Mouse (Mus musculus): ENCODE measurements at regions not wholly inside any gene's neighbourhood (a gene's known extent, or its start where the extent isn't known, plus 50 kb on each side); places are given as distances from the start of the nearest gene placed in this dataset.
A peak's percentile ranks its signal among the peaks of the same experiment; 100 is the strongest.

DNA sequence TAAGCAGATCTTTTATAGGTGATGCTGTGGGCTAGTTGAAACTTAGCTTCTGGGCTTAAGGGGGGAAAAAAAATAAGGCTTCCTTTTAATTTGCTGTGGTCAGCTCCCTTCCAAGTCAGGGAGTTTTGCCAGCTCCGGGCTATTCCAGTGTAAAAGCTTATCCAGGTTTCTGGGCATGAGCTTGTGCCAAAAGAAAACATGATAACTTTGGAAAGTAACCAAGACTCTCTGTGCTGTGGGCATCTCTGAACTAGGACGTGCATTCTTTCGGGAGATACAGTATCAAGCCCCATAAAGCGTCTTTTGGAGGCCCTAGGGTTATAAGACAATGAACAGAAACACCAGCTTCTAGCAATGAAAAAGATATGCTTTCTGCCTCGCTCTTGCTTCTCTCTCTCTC, 114.6 kb upstream of the Dyrk2 start:
- Histone ChIP-seq H3K4me2 (ENCODE audit: low read depth, low read length) (no peak overlapping the region), H3K27me3 (ENCODE audit: insufficient read depth, low read length) (no peaks in the 10 kb centered on the region), H3K4me3 (ENCODE audit: low read depth, low read length) (no peak overlapping the region), H3K36me3 (replicated peaks; ENCODE audit: insufficient read depth, low read length) (no peaks in the 10 kb centered on the region), H3K4me1 (ENCODE audit: insufficient read depth) (no peaks in the 10 kb centered on the region), H3K9me3 (ENCODE audit: low read length) (no peaks in the 10 kb centered on the region), H3K27ac (ENCODE audit: low read depth) (no peak overlapping the region), H3K9ac (replicated peaks) (no peak overlapping the region)
- WGBS (ENCODE audit: insufficient replicate concordance) = 78% methylated on average over 5 of the region's 5 CpGs
- no peak for TF ChIP-seq CTCF (IDR thresholded peaks at IDR 0.05; ENCODE audit: low read depth)
- TF ChIP-seq EP300 (IDR thresholded peaks at IDR 0.05; ENCODE audit: low read depth) = no peak
- no peak for DNase-seq
- ATAC-seq = no peak

DNA sequence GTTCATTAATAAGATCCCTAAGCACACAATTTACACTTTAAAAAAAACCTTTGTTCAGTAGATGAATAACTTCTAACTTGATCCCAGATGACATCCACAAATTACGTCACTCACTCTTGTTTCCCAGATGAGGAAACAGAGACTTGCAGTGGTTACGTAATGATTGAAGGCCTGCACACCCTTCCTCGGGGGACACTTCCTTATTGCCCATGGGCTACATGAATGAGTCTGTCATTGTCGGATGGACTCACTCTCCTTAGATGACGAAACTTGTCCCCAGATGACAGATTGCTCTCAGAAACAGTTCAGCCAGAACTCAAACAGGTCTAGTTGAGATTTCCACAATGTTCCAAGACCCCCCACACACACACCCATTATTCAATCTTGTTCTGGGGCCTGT, 111.4 kb upstream of the Dyrk2 start:
- DNase-seq = no peak
- H3K27me3 ChIP-seq (ENCODE audit: insufficient read depth, low read length) = no peaks in the 10 kb centered on the region
- no peak for TF ChIP-seq CTCF (IDR thresholded peaks at IDR 0.05; ENCODE audit: low read depth)
- no peak for TF ChIP-seq EP300 (IDR thresholded peaks at IDR 0.05; ENCODE audit: low read depth)
- no peaks in the 10 kb centered on the region for H3K9me3 ChIP-seq (ENCODE audit: low read length)
- no peak for ATAC-seq
- H3K36me3 ChIP-seq (replicated peaks; ENCODE audit: insufficient read depth, low read length) = no peaks in the 10 kb centered on the region
- no peak overlapping the region for H3K9ac ChIP-seq (replicated peaks)
- H3K4me1 ChIP-seq (ENCODE audit: insufficient read depth) = no peaks in the 10 kb centered on the region
- H3K27ac ChIP-seq (ENCODE audit: low read depth) = no peak overlapping the region
- 38% methylated on average over 5 of the region's 5 CpGs for WGBS (ENCODE audit: insufficient replicate concordance)
- H3K4me2 ChIP-seq (ENCODE audit: low read depth, low read length) = no peak overlapping the region
- H3K4me3 ChIP-seq (ENCODE audit: low read depth, low read length) = no peak overlapping the region

DNA sequence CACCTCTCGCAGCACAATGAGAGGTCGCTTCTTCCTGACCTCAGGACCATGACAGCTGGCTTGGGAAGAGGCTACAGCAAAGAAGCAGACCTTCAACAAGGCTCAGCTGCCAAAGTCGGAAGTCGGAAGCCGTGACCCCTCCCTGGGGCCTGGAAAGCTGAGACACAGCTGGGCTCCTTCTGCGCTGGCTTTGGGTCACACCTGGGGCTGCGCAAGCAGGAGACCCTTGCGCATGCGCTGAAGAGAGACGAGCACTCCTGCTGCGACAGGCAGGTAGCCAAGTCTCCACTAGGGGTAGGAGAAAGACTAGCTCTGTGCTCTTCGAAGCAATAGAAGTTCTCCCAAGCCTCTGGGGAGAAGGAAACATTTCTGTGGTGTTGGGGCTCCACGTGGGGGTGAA, 109.3 kb upstream of the Dyrk2 start:
- peak; percentile 35 for DNase-seq
- Histone ChIP-seq H3K4me2 (ENCODE audit: low read depth, low read length) (no peak overlapping the region), H3K27ac (ENCODE audit: low read depth) (no peak overlapping the region), H3K36me3 (replicated peaks; ENCODE audit: insufficient read depth, low read length) (no peaks in the 10 kb centered on the region), H3K4me3 (ENCODE audit: low read depth, low read length) (no peak overlapping the region), H3K9me3 (ENCODE audit: low read length) (no peaks in the 10 kb centered on the region), H3K27me3 (ENCODE audit: insufficient read depth, low read length) (no peaks in the 10 kb centered on the region), H3K9ac (replicated peaks) (no peak overlapping the region), H3K4me1 (ENCODE audit: insufficient read depth) (no peaks in the 10 kb centered on the region)
- ATAC-seq = peak; percentile 35; the same call in 1 of the 2 replicates
- TF ChIP-seq CTCF (IDR thresholded peaks at IDR 0.05; ENCODE audit: low read depth) (peak; percentile 32), EP300 (IDR thresholded peaks at IDR 0.05; ENCODE audit: low read depth) (no peak)
- 55% methylated on average over 13 of the region's 13 CpGs for WGBS (ENCODE audit: insufficient replicate concordance)

GRCm38 (mm10) chr10:118978181-118978743, 108.3 kb upstream of the Dyrk2 start:
- H3K36me3 ChIP-seq (replicated peaks; ENCODE audit: insufficient read depth, low read length) = no peaks in the 10 kb centered on the region
- no peaks in the 10 kb centered on the region for H3K27me3 ChIP-seq (ENCODE audit: insufficient read depth, low read length)
- no peak overlapping the region for H3K4me2 ChIP-seq (ENCODE audit: low read depth, low read length)
- H3K4me1 ChIP-seq (ENCODE audit: insufficient read depth) = no peaks in the 10 kb centered on the region
- DNase-seq (peak; percentile 19), ATAC-seq (peak; percentile 40)
- H3K9me3 ChIP-seq (ENCODE audit: low read length) = no peaks in the 10 kb centered on the region
- H3K9ac ChIP-seq (replicated peaks) = no peak overlapping the region
- TF ChIP-seq EP300 (IDR thresholded peaks at IDR 0.05; ENCODE audit: low read depth) (no peak), CTCF (IDR thresholded peaks at IDR 0.05; ENCODE audit: low read depth) (no peak)
- no peak overlapping the region for H3K4me3 ChIP-seq (ENCODE audit: low read depth, low read length)
- WGBS (ENCODE audit: insufficient replicate concordance) = 63% methylated on average over 10 of the region's 10 CpGs
- peak overlapping the region; percentile 61 for H3K27ac ChIP-seq (ENCODE audit: low read depth)

- no peaks in the 10 kb centered on the region for H3K27me3 ChIP-seq (ENCODE audit: insufficient read depth, low read length)
- 78% methylated on average over 10 of the region's 10 CpGs for WGBS (ENCODE audit: insufficient replicate concordance)
- H3K27ac ChIP-seq (ENCODE audit: low read depth) = peak overlapping the region; percentile 61; the same call in 1 of the 2 replicates
- H3K4me2 ChIP-seq (ENCODE audit: low read depth, low read length) = no peak overlapping the region
- DNase-seq = peak; percentile 31
- H3K9ac ChIP-seq (replicated peaks) = no peak overlapping the region
- no peaks in the 10 kb centered on the region for H3K36me3 ChIP-seq (replicated peaks; ENCODE audit: insufficient read depth, low read length)
- no peak overlapping the region for H3K4me3 ChIP-seq (ENCODE audit: low read depth, low read length)
- H3K9me3 ChIP-seq (ENCODE audit: low read length) = no peaks in the 10 kb centered on the region
- ATAC-seq = peak; percentile 35
- TF ChIP-seq EP300 (IDR thresholded peaks at IDR 0.05; ENCODE audit: low read depth) (no peak), CTCF (IDR thresholded peaks at IDR 0.05; ENCODE audit: low read depth) (0 out of 2 replicates have a peak, but pooled peaks have one; percentile 5)
- no peaks in the 10 kb centered on the region for H3K4me1 ChIP-seq (ENCODE audit: insufficient read depth)
Observed at GRCm38 (mm10) chr10:118976447-118976846, 106.4 kb upstream of the Dyrk2 start.

GRCm38 (mm10) chr10:118975772-118976171, 105.8 kb upstream of the Dyrk2 start:
- DNase-seq = no peak
- H3K27ac ChIP-seq (ENCODE audit: low read depth) = peak overlapping the region; percentile 55; the same call in 1 of the 2 replicates
- no peaks in the 10 kb centered on the region for H3K9me3 ChIP-seq (ENCODE audit: low read length)
- no peaks in the 10 kb centered on the region for H3K36me3 ChIP-seq (replicated peaks; ENCODE audit: insufficient read depth, low read length)
- H3K4me3 ChIP-seq (ENCODE audit: low read depth, low read length) = no peak overlapping the region
- H3K27me3 ChIP-seq (ENCODE audit: insufficient read depth, low read length) = no peaks in the 10 kb centered on the region
- no peak for ATAC-seq
- H3K9ac ChIP-seq (replicated peaks) = no peak overlapping the region
- 69% methylated on average over 2 of the region's 2 CpGs for WGBS (ENCODE audit: insufficient replicate concordance)
- TF ChIP-seq EP300 (IDR thresholded peaks at IDR 0.05; ENCODE audit: low read depth) (no peak), CTCF (IDR thresholded peaks at IDR 0.05; ENCODE audit: low read depth) (no peak)
- no peaks in the 10 kb centered on the region for H3K4me1 ChIP-seq (ENCODE audit: insufficient read depth)
- no peak overlapping the region for H3K4me2 ChIP-seq (ENCODE audit: low read depth, low read length)

All from liver, postnatal 0 days (tissue).